Mouse (Mus musculus): ENCODE data around the gene Pard3.
A peak's percentile ranks its signal among the peaks of the same experiment; 100 is the strongest.
"Not testable (repeated sequence)": the region's sequence is repeated elsewhere in the genome, so short reads cannot be mapped to it uniquely, and the experiment has no call there.

The Pard3 gene

GRCm38 (mm10) chr8:127136781-127137180, 73.1 kb downstream of the Pard3 start:
- no peak for DNase-seq (ENCODE audit: low read depth, low spot score)

- DNase-seq (ENCODE audit: low read depth, low spot score), result peak; percentile 88
Measured at GRCm38 (mm10) chr8:127139154-127139553, 75.5 kb downstream of the Pard3 start.

- no peak for DNase-seq (ENCODE audit: low read depth, low spot score)
Measured at GRCm38 (mm10) chr8:127140945-127141344, 77.3 kb downstream of the Pard3 start.

GRCm38 (mm10) chr8:127143641-127144040, 79.9 kb downstream of the Pard3 start:
- DNase-seq (ENCODE audit: low read depth, low spot score), result no peak

- DNase-seq (ENCODE audit: low read depth, low spot score), result no peak
Measured at GRCm38 (mm10) chr8:127144562-127144961, 80.9 kb downstream of the Pard3 start.

- no peak for DNase-seq (ENCODE audit: low read depth, low spot score)
Measured at GRCm38 (mm10) chr8:127145135-127145534, 81.4 kb downstream of the Pard3 start.

GRCm38 (mm10) chr8:127146055-127146454, 82.4 kb downstream of the Pard3 start:
- no peak for DNase-seq (ENCODE audit: low read depth, low spot score)

- DNase-seq (ENCODE audit: low read depth, low spot score), result peak; percentile 45
Measured at GRCm38 (mm10) chr8:127148821-127149220, 85.1 kb downstream of the Pard3 start.

- peak; percentile 17 for DNase-seq (ENCODE audit: low read depth, low spot score)
Measured at GRCm38 (mm10) chr8:127150645-127151044, 87.0 kb downstream of the Pard3 start.

GRCm38 (mm10) chr8:127151706-127152105, 88.0 kb downstream of the Pard3 start:
- DNase-seq (ENCODE audit: low read depth, low spot score), result peak; percentile 22

- no peak for DNase-seq (ENCODE audit: low read depth, low spot score)
Measured at GRCm38 (mm10) chr8:127157087-127157486, 93.4 kb downstream of the Pard3 start.

- DNase-seq (ENCODE audit: low read depth, low spot score), result no peak
Measured at GRCm38 (mm10) chr8:127159421-127159966, 95.8 kb downstream of the Pard3 start.

- no peak for DNase-seq (ENCODE audit: low read depth, low spot score)
Measured at GRCm38 (mm10) chr8:127161854-127162253, 98.2 kb downstream of the Pard3 start.

- no peak for DNase-seq (ENCODE audit: low read depth, low spot score)
Measured at GRCm38 (mm10) chr8:127162821-127163220, 99.1 kb downstream of the Pard3 start.

- peak; percentile 20 for DNase-seq (ENCODE audit: low read depth, low spot score)
Measured at GRCm38 (mm10) chr8:127164326-127165280, 100.9 kb downstream of the Pard3 start.

- DNase-seq (ENCODE audit: low read depth, low spot score), result no peak
Measured at GRCm38 (mm10) chr8:127168496-127168895, 104.8 kb downstream of the Pard3 start.

GRCm38 (mm10) chr8:127169361-127169760, 105.7 kb downstream of the Pard3 start:
- DNase-seq (ENCODE audit: low read depth, low spot score), result no peak

- not testable (repeated sequence) for DNase-seq (ENCODE audit: low read depth, low spot score)
Measured at GRCm38 (mm10) chr8:127170372-127170771, 106.7 kb downstream of the Pard3 start.

- no peak for DNase-seq (ENCODE audit: low read depth, low spot score)
Measured at GRCm38 (mm10) chr8:127170930-127171329, 107.2 kb downstream of the Pard3 start.

- no peak for DNase-seq (ENCODE audit: low read depth, low spot score)
Measured at GRCm38 (mm10) chr8:127173483-127173882, 109.8 kb downstream of the Pard3 start.

- peak; percentile 62 for DNase-seq (ENCODE audit: low read depth, low spot score)
Measured at GRCm38 (mm10) chr8:127174411-127174810, 110.7 kb downstream of the Pard3 start.

GRCm38 (mm10) chr8:127175160-127175836, 111.6 kb downstream of the Pard3 start:
- no peak for DNase-seq (ENCODE audit: low read depth, low spot score)
